Mouse (Mus musculus) kidney, adult 2 months (tissue): Measurements from ENCODE around the gene Hcrtr2. TPM values are rescaled to one million over a fixed set of nuclear protein-coding genes. Genes with fewer than 3 reads are reported as not detected.

Source experiments
- DNase-seq: peaks from one replicate; pipeline ENCODE4 v3.0.0; 2021
- H3K27ac ChIP-seq: fragments of 200-500 bp; 2 replicates; pipeline ENCODE4 v1.5.1; 2012; ENCODE audit warnings: low read depth, low read length, control low read depth, inconsistent platforms; ENCODE audit not compliant: insufficient read depth
- H3K27me3 ChIP-seq: fragments of 200-500 bp; replicated peaks from 2 replicates; pipeline ENCODE4 v1.6.1; 2012; ENCODE audit warnings: mild to moderate bottlenecking, moderate library complexity, low read length, inconsistent platforms; ENCODE audit not compliant: control insufficient read depth, insufficient read depth
- H3K36me3 ChIP-seq: fragments of 200-500 bp; 2 replicates; pipeline ENCODE4 v1.6.1; 2012; ENCODE audit warnings: mild to moderate bottlenecking, moderate library complexity, low read length, inconsistent platforms; ENCODE audit not compliant: control insufficient read depth, insufficient read depth
- H3K4me1 ChIP-seq: fragments of 200-500 bp; 2 replicates; pipeline ENCODE4 v1.6.1; 2011; ENCODE audit warnings: low read length; ENCODE audit not compliant: control insufficient read depth, insufficient read depth
- H3K4me3 ChIP-seq: fragments of 200-500 bp; 2 replicates; pipeline ENCODE4 v1.5.1; 2011; ENCODE audit warnings: mild to moderate bottlenecking, low read depth, low read length, control low read depth; ENCODE audit not compliant: insufficient read depth
- CTCF ChIP-seq: fragments of 200-500 bp; conservative IDR thresholded peaks from 2 replicates; pipeline ENCODE4 v1.5.1; 2011; ENCODE audit warnings: low read depth, mild to moderate bottlenecking, control low read depth, low read length, moderate library complexity, mixed read lengths; ENCODE audit not compliant: insufficient read depth, insufficient read length
- POLR2A ChIP-seq: fragments of 200-500 bp; IDR thresholded peaks from one replicate; pipeline ENCODE4 v1.6.1; 2011; ENCODE audit warnings: low read depth, low read length, control low read depth
- WGBS: fragments of 180-500 bp; shearing (Covaris S2); methylation state at CpG from one replicate; pipeline ENCODE4 v1.1.7; 2018; 5-methylcytosine and 5-hydroxymethylcytosine counted together
- polyA plus RNA-seq: library from polyadenylated mRNA; depleted of rRNA; stranded (reverse); fragments of >200 nt; gene quantifications from 2 replicates; pipeline ENCODE4 v1.2.3, GENCODE M21; 2012

Hcrtr2 gene
- polyA plus RNA-seq, 1 experiment: not detected

DNA sequence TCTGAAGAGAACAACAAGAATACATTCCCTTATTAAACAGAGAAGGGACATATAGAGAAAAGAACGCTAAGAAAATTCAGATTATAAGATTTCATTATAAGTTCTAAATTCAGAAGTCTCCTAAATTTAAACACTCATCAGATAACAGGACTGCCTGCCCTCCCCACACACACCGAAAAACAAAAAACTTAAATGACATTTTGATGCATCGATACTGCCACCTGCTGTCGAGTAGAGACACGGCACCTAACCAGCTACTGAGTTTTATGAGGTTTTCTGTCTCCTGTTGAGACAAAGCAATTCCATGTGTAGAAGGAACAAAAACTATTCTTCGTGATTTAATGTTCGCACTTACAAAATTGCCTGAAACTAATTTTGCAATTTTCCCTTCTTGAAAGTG lies 87.0 kb downstream of the Hcrtr2 start:
- 2% methylated on average over 7 of the region's 7 CpGs for WGBS
- Histone ChIP-seq H3K27ac (no peak overlapping the region), H3K36me3 (no peaks in the 10 kb centered on the region), H3K4me3 (no peak overlapping the region), H3K27me3 (no peaks in the 10 kb centered on the region; the same call in 1 of the 2 replicates), H3K4me1 (no peaks in the 10 kb centered on the region)
- peak; percentile 57 for DNase-seq
- TF ChIP-seq CTCF (peak; percentile 61), POLR2A (no peak)

DNA sequence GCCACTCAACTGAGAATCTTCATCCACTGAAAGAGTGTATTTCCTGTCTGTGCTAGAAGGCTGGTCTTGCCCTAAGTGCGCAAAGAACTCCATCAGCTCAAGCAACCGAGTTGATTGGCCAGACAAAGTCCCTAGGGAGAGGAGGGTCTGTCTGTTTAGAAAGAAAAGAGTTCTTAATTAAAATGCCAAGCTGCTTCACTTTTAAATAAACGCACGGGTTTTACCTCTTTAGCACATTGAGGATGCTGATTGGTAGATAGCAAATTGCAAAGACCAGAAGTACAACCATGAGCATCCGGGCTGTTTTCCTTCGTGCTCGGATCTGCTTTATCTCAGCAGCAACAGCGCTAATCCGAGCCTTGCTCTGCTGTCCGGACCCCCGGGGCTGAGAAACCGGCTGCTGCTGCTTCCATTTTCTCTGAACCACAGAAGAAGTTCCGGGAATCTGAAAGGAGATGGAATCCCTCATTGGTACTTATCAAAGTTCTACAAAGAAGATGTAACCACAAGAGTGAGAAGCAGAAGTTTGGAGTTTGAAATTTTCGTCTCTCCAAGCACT lies 87.6 kb downstream of the Hcrtr2 start:
- peak; percentile 3 for DNase-seq
- Histone ChIP-seq H3K36me3 (no peaks in the 10 kb centered on the region), H3K4me3 (peak overlapping the region; percentile 24; the same call in 1 of the 2 replicates), H3K4me1 (no peaks in the 10 kb centered on the region), H3K27ac (no peak overlapping the region), H3K27me3 (no peaks in the 10 kb centered on the region; the same call in 1 of the 2 replicates)
- no peak for TF ChIP-seq POLR2A
- TF ChIP-seq CTCF: no peak
- 8% methylated on average over 14 of the region's 14 CpGs for WGBS

DNA sequence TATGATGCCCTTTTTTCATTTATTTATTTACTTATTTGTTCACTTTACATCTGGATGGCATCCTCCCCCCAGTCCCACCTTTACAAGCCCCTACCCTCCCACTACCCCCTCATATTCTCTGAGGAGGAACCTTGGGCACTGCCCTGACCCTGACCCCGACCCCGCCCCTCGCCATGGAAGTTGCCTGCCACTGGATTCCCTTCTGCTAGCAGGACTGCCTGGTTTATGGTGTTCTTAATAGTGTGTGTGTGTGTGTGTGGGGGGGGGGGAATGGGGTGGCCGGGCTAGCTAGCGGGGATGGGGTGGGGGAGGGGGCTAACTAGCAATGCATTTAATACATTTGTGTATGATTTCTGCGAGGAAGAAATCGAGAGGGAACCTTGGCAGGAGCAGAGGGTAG lies 88.8 kb downstream of the Hcrtr2 start:
- WGBS: 59% methylated on average over 7 of the region's 7 CpGs
- Histone ChIP-seq H3K27me3 (no peaks in the 10 kb centered on the region; the same call in 1 of the 2 replicates), H3K27ac (no peak overlapping the region), H3K4me3 (no peak overlapping the region), H3K36me3 (no peaks in the 10 kb centered on the region), H3K4me1 (0 out of 2 replicates have a peak, but pooled peaks cover 4% of the 10 kb centered on the region)
- no peak for DNase-seq
- TF ChIP-seq POLR2A (no peak), CTCF (no peak)

DNA sequence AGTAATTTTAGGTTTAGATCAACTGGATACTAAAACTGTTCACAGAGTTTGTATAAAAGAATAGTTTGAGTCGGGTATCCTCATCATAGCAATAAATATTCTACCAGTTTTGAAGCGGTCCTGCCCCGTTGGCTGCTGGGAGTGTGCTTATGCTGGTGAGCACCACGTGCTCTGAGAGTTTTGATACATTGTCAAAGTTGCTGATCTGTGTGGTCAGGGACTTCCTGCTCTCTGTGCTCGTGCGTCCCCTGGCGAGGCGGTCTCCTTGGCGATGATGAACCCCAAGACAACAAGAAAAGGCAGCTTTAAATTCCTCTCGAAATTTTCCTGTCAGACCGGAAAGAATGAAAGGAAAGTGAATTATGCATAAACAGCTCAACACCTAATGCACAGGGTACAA lies 93.3 kb downstream of the Hcrtr2 start:
- no peak for TF ChIP-seq CTCF
- no peak for TF ChIP-seq POLR2A
- no peaks in the 10 kb centered on the region for H3K36me3 ChIP-seq
- H3K27ac ChIP-seq: no peak overlapping the region
- peak; percentile 2 for DNase-seq
- 0 out of 2 replicates have a peak, but pooled peaks cover 4% of the 10 kb centered on the region for H3K4me1 ChIP-seq
- H3K27me3 ChIP-seq: no peaks in the 10 kb centered on the region; the same call in 1 of the 2 replicates
- H3K4me3 ChIP-seq: no peak overlapping the region
- 32% methylated on average over 11 of the region's 11 CpGs for WGBS

DNA sequence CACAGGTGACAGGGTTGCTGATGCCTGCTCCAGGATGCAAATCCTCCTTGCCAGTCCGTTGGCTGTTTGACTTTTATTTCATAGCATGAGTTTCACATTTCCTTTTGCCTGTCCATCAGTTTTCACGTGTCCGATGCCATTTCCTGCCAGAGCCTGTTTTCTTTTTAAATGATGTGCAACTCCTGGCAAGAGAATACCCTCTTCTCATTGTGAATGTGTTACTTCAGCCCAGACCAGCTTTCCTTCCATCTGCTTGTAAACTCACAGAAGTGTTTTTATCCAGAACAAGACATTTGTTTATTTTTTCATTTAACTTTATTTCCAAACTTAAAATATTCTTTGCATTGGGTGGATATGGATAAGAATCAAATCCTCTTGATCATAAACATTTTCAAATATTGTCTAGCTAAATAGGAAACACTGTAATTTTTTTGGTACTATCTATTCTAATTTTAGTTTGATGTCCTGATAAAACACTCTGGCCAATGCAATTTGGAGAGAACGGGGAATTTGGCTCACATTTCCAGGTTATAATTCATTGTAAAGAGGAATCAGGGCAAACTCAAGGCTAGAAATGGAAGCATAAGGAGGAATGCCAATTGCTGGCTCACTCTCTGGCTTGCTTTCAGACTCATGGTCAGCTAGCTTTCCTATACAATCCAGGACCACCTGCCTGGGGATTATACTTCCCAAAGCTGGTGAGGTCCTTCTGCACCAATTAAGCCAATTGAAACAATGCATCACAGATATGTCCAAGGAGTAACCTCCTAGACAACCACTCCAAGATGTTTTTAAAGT lies 106.3 kb downstream of the Hcrtr2 start:
- Histone ChIP-seq H3K27ac (no peak overlapping the region), H3K4me3 (no peak overlapping the region), H3K36me3 (no peaks in the 10 kb centered on the region), H3K27me3 (no peaks in the 10 kb centered on the region), H3K4me1 (no peaks in the 10 kb centered on the region)
- 20% methylated on average over 4 of the region's 4 CpGs for WGBS
- no peak for DNase-seq
- TF ChIP-seq POLR2A (no peak), CTCF (no peak)

DNA sequence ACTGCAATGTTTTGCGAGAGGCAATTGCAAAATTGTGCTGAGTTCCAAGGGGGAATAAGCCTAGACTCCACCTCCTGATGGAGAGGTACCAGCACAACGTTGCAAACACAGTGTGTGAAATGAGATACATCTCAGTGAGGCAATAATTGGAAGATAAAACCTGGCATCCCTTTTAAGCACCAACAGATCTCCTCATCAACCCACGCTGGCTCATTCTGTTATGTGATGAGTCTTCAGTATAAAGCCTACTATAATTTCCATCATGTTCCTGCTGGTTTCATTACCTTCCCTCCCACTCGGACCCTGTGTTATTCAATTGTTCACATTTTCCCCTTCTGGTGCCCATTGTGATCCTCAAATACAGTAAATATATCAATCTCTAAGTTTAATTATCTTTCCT lies 109.0 kb downstream of the Hcrtr2 start:
- no peaks in the 10 kb centered on the region for H3K27me3 ChIP-seq
- no peak overlapping the region for H3K27ac ChIP-seq
- no peak overlapping the region for H3K4me3 ChIP-seq
- H3K4me1 ChIP-seq: no peaks in the 10 kb centered on the region
- H3K36me3 ChIP-seq: no peaks in the 10 kb centered on the region
- TF ChIP-seq CTCF: no peak
- TF ChIP-seq POLR2A: no peak
- 49% methylated on average over 4 of the region's 4 CpGs for WGBS
- DNase-seq: no peak

DNA sequence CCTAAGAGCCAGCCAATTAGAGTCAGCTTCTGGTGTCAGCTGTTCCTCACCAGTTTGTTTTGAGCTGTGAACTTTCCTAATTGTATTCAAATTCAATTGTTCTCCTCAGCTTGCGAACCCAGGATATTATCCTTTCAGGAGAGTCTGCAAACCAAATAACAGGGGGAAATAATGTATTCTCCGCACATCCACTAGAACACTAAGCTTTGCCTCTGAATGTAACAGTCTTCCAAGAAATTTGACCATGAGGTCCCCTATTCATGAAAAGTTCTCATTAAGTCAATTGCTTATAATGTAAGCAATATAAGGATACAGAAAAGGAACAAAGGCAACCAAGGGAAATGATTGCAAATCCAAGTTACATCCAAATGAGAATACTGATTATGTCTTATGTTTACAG lies 110.1 kb downstream of the Hcrtr2 start, which contains the start of gene Gfral:
Gene Gfral, minus strand, starts transcription at position 101 of the 400 bp plus-strand sequence.
- Histone ChIP-seq H3K36me3 (no peaks in the 10 kb centered on the region), H3K4me1 (no peaks in the 10 kb centered on the region), H3K27ac (no peak within 1 kb of the TSS), H3K27me3 (no peaks in the 10 kb centered on the region), H3K4me3 (no peak within 1 kb of the TSS)
- no peak for DNase-seq
- 89% methylated on average over 2 of the region's 2 CpGs for WGBS
- TF ChIP-seq CTCF (no peak), POLR2A (no peak)
